Mouse (Mus musculus) B cell, adult 67 days (primary cell): Measurements from ENCODE around the gene Tuba1a. TPM values are rescaled to one million over a fixed set of nuclear protein-coding genes. Genes with fewer than 3 reads are reported as not detected.

Experiments used
- total RNA-seq, 2 experiments: library from RNA; stranded (reverse); gene quantifications; 4 replicates each; pipeline ENCODE4 v1.2.4; 2023

The Tuba1a gene
- total RNA-seq = 100 to 1,000 TPM in 1 of 2 experiments, 10 to 100 TPM in 1; 83.7 to 117 TPM

DNA sequence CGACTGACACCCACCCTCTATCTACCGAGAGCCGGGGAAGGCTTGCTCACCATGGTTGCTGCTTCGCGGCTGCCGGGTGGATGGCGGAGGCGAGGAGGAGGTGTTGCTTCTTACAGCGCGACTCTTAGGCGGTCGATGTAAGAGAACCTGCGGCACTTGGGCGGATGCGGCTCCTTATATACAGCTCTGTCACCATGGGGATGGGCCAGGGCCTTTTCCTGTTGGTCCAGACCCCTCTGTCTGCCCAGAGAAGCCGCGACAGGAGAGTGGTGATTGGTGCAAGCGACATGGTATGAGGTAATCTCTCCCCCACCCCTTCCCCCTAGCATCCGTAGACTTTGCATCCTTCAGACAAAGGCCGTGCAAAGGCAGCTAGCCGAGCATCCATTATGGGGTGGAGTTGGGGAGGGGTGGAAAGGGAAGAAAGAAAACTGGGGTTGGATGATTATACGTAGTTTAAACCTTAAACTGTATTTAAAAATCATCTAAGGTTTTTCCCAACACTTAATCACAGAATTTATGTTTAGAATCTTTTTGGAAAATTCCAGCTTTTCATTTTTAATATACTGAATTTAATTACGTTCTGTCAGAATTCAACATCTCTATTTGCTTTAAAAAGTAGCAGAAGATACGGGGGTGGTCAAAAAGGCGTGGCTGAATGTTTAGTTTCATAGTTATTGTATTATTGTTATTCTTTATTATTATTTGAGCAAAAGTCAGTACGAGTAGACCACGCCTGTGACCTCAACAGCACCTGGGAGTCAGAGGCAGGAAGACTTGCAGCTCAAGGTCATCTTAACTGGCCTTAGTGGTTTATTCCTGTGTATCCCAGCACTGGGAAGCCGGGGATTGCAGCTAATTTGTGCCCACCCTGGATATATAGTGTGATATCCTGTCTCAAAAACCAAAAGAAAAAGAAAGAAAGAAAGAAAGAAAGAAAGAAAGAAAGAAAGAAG is at the start of gene Tuba1a, which contains the start of gene Gm49450:
Gene Tuba1a (minus strand): TSS at position 303 of the 956 bp plus-strand sequence.
Gene Gm49450 (minus strand): TSS at position 151 of the 956 bp plus-strand sequence.

DNA sequence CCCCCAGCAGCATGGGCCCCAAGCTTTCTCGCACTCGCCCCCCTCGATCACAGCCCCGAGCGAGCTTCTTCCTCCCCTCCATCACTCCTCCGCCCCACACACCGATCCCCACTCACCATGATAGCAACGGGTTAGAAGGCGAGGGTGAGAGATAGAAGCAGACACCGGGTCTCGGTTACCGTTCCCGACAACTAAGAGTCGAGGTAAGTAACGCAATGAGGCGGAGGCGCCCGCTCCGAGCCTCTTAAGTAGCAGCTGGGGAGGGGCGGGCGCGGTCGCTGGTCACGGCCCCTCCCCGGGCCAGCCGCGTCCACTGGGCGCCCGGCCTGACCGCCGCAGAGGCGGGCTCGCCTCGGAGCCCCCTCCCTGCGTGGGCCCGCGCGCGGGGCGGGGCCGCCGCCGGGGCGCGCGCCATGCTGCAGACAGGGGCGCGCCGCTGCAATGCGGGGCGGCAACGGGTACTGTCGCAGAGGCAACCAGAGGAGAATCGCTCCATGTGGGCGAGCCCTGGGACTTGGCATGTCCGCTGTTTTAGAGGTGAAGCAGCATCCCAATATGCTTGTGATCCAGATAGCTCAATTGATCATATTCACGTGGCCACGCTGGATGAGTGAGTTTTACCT is 19.2 kb downstream of the Tuba1a start, which contains the start of gene Tuba1b:
Gene Tuba1b (minus strand): TSS at position 349 of the 623 bp plus-strand sequence.

DNA sequence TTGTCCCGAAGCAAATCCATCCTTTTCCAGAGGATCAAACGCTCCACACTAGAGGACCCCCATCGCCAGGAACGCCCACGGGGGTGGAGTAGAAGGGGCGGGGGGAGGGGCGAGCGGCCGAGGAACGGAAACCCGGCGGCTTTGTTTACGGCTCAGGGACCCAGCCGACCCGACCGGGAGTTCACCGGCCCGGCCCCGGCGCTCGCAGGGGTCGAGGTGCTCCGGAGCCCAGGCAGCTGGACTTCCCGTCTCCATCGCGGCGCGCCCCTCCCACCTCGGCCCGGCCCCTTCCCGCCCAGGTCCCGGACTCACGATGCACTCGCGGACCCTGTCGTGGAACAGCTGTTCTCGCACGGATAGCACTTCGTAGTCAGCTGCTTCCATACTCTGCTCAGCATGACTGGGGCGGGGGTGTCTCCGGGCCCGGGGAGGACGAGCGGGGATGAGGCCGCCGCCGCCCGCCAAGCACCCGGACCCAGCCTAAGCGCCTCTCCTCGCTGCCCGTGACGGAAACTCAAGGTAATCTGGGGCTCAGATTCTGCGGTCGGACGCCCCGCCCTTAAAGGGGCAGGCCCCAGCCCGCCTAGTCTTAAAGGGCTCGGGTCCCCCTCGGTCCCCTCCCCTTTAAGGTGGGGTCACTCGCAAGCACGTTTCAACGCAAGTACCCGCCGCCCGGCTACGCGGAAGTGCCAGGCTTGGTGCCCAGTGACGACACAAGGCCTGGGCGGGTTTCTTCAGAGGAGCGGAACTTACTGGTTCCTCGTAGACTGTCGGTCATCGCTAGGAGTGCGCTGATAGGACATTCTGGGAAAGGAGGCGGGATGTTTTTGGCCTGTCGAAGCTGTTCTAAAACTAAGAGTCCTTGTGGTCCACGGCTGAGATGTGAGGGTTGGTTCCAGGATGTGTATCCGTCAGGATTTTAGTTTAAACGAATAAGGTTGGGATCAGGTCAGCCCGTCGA is 35.7 kb downstream of the Tuba1a start, which contains the start of gene Lmbr1l:
Gene Lmbr1l (minus strand): TSS at position 694 of the 961 bp plus-strand sequence.

Other genes with a start within 250 kb of the Tuba1a start
- not detected for gene Ccdc65, start 245.5 kb downstream of the Tuba1a start, total RNA-seq
- 10 to 100 TPM; 24.6 to 26.6 TPM for gene Fkbp11, start 225.5 kb downstream of the Tuba1a start, total RNA-seq
- gene Arf3, start 190.5 kb downstream of the Tuba1a start, total RNA-seq = 10 to 100 TPM; 89.5 to 91.6 TPM
- under 1 TPM; 0.83 to 0.87 TPM for gene Wnt10b, start 175.6 kb downstream of the Tuba1a start, total RNA-seq
- gene Wnt1, start 163.8 kb downstream of the Tuba1a start, total RNA-seq = not detected
- under 1 TPM; 0.23 to 0.30 TPM for gene Ddn, start 144.2 kb downstream of the Tuba1a start, total RNA-seq
- 10 to 100 TPM; 76.9 to 79.0 TPM for gene Prkag1, start 122.2 kb downstream of the Tuba1a start, total RNA-seq
- gene Kmt2d, start 82.5 kb downstream of the Tuba1a start, total RNA-seq = 100 to 1,000 TPM; 192 to 206 TPM
- 10 to 100 TPM; 19.5 to 22.6 TPM for gene Rhebl1, start 59.2 kb downstream of the Tuba1a start, total RNA-seq
- under 1 TPM in 1 of 2 experiments, not detected in 1; 0.65 TPM for gene Dhh, start 55.2 kb downstream of the Tuba1a start, total RNA-seq
- 100 to 1,000 TPM; 266 to 275 TPM for gene Lmbr1l, start 35.5 kb downstream of the Tuba1a start, total RNA-seq
- gene Tuba1b, start 19.1 kb downstream of the Tuba1a start, total RNA-seq = 100 to 1,000 TPM; 145 to 154 TPM
- gene Gm49450, start 152 bp downstream of the Tuba1a start, total RNA-seq = not detected
- gene Tuba1c, start 76.2 kb upstream of the Tuba1a start, total RNA-seq = 10 to 100 TPM; 53.7 to 71.4 TPM
- not detected for gene Prph, start 101.5 kb upstream of the Tuba1a start, total RNA-seq
- under 1 TPM; 0.23 to 0.42 TPM for gene Troap, start 120.9 kb upstream of the Tuba1a start, total RNA-seq
- gene C1ql4, start 134.1 kb upstream of the Tuba1a start, total RNA-seq = not detected
- not detected for gene Dnajc22, start 139.5 kb upstream of the Tuba1a start, total RNA-seq
- not detected for gene Spats2, start 172.2 kb upstream of the Tuba1a start, total RNA-seq